Mouse (Mus musculus) regulatory T cell (primary cell): ENCODE results near the gene Cwh43.

Source experiments
- in situ Hi-C: fragments of 300-600 bp; cut with MboI, MseI; formaldehyde crosslinking; loops from one replicate; pipeline ENCODE4 v1.15.1; 2025; ENCODE audit warnings: high pct_unique_total_duplicates

Cwh43 gene

GRCm38 (mm10) chr5:73399768-73400526, 5.9 kb upstream of the Cwh43 start:
- in situ Hi-C loops: no loop called here

GRCm38 (mm10) chr5:73401341-73401740, 4.5 kb upstream of the Cwh43 start:
- in situ Hi-C loops: no loop called here

GRCm38 (mm10) chr5:73402911-73403310, 3.0 kb upstream of the Cwh43 start:
- in situ Hi-C loops: no loop called here

DNA sequence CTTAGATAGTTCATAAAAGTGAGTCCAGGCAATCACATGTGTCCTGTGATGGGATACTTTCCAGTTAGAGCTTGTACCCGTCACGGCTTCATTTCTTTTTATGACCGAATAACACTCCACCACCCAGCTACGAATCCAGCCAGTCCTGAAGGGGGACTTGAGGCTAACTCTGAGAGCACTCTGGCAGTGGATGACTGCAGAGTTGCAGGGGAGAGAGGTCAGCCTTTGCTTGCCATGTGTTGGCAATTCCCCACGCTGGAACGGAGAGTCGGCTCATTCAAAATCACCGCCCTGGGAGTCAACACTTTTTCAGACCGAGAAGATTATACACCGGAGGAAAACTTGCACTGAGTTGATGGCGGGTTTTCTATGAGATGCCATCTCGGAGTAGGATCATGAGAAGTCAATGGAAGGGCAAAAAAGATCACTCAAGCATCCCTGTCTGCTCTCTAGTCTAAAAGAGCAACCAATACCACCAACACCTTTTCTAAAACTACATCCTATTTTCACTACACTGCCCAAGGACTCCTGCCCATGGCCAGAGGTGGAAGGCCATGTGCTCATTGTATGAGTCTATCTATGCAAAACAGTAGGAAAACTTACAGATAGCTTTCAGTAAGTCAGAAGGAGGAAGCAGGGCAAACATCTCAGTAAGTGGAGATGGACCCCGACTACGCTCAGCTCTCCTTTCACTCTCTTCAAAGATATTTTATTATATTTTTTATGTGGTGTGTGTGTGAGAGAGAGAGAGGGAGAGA, 2.4 kb upstream of the Cwh43 start:
- in situ Hi-C loops: no loop called here

GRCm38 (mm10) chr5:73404790-73405189, 1.1 kb upstream of the Cwh43 start:
- in situ Hi-C loops: no loop called here

- in situ Hi-C loops: no loop called here
These were observed 986 bp downstream of the Cwh43 start for GRCm38 (mm10) chr5:73406861-73407260.

DNA sequence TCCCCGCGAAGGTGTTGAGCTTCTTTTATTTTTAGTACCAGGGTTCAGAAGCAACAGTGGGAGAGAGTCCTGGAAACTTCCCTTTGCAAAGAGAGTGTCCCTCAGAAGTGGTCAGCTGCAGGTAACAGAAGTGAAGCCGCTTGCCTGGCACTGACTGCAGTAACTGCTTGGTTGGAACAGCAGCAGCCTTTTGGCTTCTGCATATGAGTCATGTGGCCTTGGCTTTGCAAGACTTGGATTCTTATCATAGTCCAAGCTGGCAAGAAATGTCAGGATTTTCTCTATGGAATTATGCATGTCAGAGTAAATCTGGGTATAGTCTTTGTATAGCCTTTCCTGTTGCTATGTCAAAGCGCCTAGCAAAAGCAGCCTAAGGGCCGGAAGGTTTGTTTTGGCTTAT, 4.1 kb downstream of the Cwh43 start:
- in situ Hi-C loops: no loop called here

DNA sequence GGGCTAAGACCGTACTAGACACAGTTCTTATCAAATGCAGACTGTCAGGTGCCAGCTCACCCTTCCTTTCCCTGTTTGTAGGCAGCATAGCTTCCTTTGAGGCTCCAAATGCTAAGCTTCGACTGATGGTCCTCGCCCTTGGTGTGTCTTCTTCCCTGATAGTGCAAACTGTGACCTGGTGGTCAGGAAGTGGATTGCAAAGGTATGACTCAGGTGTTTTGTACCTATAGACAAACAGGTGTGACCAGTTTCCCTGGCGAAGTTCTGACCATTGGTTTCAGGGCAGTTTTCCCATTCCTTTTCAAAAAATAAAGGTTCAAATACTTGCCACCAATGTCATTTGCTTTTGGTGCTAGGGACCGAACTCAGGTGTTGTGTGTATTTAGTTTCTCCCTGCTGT, 5.9 kb downstream of the Cwh43 start:
- in situ Hi-C loops: no loop called here

DNA sequence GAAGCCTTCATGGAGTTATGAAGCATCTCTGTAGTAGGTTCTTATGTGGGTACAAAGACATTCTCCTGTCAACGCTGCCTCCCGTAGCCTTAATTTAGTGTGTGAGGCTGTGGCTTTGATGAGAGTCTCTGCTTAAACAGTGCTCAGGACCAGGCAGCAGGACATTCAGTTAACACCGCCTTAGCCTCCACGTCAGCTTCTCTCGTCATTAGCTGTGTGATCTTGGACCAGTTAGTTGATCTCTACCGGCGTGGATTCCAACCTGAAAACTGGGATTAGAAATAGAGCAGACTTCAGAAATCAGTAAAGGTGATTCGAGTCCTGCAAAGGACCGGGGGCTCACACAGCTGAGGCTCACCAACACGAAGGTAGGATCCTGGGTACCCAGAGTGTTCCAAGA, 8.3 kb downstream of the Cwh43 start:
- in situ Hi-C loops: no loop called here

DNA sequence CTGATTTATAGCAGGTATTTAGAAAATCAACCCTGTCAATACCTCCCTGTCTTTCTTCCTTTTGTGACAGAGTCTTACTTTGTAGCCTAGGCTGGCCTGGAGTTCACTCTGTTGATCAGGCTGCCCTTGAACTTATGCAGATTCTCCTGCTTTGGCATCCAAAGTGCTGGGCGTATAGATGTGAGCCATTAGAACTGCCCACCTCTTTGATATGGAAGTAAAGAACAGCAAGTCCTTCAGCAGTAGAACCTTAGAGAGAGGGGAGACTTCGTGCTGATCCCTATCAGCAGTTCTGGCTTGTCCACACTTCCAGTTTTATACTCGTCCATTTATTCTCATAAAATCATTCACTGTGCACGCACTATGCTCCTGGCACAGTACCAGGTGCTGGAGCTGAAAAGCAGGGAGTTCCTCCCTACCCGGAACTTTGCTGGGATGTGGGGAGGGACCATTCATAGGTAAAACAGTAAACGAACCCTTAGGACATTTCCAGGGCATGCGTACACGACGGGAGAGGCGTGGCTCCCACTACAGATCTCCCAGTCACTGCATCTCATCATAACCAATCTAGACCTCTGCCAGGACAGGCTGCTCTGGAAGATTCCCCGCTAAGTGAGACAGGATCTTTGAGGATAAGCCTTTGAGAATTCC, 13.3 kb downstream of the Cwh43 start:
- in situ Hi-C loops: loop anchor here (5.0 kb wide), 1 partner anchor 53 kb away; no protein-coding TSS in a partner anchor

- in situ Hi-C loops: no loop called here
These were observed 20.9 kb downstream of the Cwh43 start for GRCm38 (mm10) chr5:73426824-73427223.

GRCm38 (mm10) chr5:73431581-73431980, 25.7 kb downstream of the Cwh43 start:
- in situ Hi-C loops: loop anchor here (5.0 kb wide), 1 partner anchor 206 kb away; no protein-coding TSS in a partner anchor

DNA sequence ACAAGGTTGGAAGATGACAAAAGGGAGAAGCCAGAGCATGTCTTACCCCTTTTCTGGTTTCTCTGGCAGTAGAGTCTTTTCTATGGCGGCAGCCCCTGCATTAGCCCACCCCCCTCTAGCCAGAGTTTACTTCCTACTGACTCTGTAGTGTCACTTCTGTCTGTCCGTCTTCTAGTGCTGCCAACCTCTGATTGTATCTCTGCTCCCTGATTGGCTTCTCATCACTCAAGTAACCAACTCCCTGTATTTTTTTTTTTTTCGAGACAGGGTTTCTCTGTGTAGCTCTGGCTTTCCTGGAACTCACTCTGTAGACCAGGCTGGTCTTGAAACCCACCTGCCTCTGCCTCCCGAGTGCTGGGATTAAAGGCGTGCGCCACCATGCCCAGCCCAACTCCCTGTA, 26.9 kb downstream of the Cwh43 start:
- in situ Hi-C loops: loop anchor here (5.0 kb wide), 1 partner anchor 204 kb away; no protein-coding TSS in a partner anchor

DNA sequence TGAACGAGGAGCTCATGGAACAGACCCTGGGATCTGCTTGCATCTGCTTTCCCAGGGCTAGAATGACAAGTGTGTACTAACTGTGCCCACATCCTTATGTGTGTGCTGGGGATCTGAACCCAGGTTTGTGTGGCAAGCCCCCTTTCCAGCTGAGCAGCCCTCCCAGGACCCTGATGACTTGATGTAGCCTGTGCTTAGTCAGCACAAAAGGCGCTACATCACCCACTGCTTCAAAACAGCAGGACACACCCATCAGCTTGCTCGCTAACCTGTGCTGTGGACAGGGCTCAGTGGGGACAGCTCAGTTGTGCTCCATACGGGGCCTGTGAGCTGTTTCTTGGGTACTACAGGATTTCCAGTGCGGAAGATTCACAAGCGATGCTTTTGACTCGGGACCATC, 28.9 kb downstream of the Cwh43 start:
- in situ Hi-C loops: loop anchor here (5.0 kb wide), 1 partner anchor 203 kb away; no protein-coding TSS in a partner anchor

DNA sequence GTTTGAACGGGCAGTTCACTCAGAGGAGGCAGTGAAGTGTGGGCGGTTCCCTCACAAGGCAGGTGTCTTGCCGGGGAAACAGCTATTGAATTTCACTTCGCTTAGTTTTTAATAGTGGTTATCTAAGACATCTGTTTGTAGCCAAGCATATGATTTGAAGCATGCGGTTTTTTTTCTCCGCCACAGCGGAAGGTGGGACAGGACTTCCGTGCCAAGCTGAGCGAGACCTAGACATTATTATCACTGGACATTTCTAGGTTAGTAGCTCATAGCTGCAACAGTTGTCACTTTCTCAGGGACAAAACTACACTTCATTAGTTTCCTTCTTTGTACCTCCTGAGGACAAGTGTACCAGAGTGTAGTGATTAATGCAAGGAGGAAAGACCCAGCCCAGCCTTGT, 36.3 kb downstream of the Cwh43 start:
- in situ Hi-C loops: no loop called here

DNA sequence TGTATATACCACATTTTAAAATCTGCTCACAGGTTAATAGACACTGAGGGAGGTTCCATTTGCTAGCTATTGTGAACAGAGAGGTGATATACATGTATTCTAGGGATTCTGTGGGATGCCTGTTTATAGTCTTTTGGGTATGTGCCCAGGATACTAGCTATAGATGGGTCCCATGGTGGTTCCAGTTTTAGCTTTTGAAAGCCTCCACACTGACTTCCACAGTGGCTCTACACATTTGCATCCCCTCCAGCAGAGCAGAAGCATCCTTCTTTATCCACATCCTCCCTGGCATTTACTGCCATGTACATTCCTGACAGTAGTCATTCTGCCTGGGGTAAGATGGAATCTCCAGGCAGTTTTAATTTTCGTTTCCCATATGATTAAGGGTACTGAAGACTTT, 44.4 kb downstream of the Cwh43 start:
- in situ Hi-C loops: no loop called here

DNA sequence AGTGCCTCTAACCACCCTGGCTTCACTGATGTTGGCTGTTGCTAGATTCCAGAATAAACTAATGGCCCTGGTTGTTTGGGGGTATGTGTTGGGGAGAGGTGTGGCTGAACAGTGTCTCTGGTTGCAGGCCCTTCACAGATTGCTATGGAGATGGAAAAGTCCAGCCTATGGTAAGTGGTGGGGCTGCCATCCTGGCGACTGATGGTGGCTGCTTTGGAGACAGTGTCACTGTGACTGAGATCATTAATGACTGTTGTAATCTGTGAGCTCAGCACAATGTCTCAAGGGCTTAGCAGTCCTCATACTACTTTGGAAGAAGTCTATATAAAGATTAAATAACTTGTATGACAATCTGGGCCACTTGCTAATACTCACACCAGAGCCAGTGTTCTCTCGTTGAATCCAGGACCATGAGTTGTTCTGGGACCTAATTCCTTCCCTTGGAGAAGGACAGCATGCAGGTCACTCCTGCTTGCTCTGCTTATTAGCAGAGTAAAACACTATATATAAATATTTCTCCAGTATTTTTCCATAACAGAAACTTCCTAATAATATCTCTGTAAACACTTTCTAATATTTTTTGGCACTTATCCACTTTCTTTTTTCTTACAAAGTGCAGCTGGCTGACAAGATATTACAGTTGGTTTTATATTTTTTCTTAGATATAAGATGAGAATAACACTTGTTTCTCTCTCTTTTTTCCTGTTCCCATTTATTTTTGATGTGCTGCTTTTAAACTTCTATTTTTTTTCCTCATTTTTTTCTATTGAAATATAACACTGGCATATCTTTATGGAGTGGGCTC, 48.8 kb downstream of the Cwh43 start:
- in situ Hi-C loops: no loop called here

GRCm38 (mm10) chr5:73455307-73455687, 49.4 kb downstream of the Cwh43 start:
- in situ Hi-C loops: no loop called here

DNA sequence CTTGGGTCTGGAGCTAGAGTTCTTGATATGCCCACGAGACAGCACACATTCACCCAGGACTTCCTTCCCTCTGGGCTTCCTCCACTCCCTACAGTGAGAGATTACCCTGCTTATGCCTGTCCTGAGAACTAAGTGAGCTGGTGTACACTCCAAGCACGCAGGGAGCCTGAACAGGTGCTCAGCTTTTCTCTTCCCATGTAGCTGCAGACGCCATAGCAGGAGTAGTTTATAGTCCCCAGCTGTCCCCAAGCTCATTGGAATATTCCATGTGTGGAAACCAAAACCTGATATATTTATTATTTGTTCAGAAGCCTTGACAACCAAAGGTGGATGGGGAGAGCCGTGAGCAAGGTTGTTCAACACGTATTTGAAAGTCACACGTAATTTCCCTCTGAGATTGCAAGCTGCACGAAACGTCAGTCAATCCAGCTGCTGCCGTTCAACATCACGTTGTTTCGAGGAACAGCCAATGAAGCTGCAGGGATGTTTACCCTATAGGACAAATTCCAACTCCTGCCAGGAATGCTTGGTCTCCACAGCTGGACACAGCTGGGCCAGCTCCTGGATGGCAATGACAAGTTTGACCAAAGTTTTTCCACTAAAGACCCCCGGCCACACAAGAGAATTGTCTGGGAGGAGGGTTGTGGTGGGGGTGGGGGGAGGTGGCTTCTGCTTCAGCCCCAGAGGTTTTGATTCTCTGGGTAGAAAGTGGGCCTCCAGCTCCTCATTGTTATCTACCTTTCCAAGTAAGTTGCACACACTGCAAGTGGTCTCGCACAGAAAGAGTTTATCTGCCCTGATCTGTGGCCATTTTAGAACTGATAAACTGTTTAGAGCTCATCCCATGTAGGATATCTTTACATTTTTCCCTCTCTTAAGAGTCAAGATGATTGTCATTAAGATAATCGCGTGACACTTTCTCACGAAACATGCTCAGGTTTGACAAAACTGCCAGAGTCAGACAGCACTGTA, 62.9 kb downstream of the Cwh43 start:
- in situ Hi-C loops: no loop called here
